Mouse (Mus musculus) retina, postnatal 7 days (tissue): ENCODE results near the gene Celsr3.

ENCODE experiments used
- DNase-seq: peaks from one replicate; pipeline ENCODE4 v3.0.0-alpha.2; 2012; ENCODE audit warnings: low read depth, low spot score

The Celsr3 gene

GRCm38 (mm10) chr9:108806831-108807230 lies 19.3 kb upstream of the Celsr3 start:
- no peak for DNase-seq

- no peak for DNase-seq
Measured at GRCm38 (mm10) chr9:108807674-108808073, 18.4 kb upstream of the Celsr3 start.

- DNase-seq = peak; percentile 90
Measured at GRCm38 (mm10) chr9:108808163-108808665, 17.9 kb upstream of the Celsr3 start, which contains the start of gene Nckipsd. Gene Nckipsd, plus strand, starts transcription at chr9:108808368.

GRCm38 (mm10) chr9:108809188-108809587 lies 16.9 kb upstream of the Celsr3 start:
- no peak for DNase-seq

GRCm38 (mm10) chr9:108809723-108810122 lies 16.4 kb upstream of the Celsr3 start:
- no peak for DNase-seq

- no peak for DNase-seq
Measured at GRCm38 (mm10) chr9:108810516-108810915, 15.6 kb upstream of the Celsr3 start.

GRCm38 (mm10) chr9:108815557-108815956 lies 10.6 kb upstream of the Celsr3 start:
- DNase-seq = no peak

GRCm38 (mm10) chr9:108819495-108819894 lies 6.6 kb upstream of the Celsr3 start:
- DNase-seq = no peak

GRCm38 (mm10) chr9:108820077-108820476 lies 6.0 kb upstream of the Celsr3 start:
- no peak for DNase-seq

GRCm38 (mm10) chr9:108824144-108824685 lies 1.9 kb upstream of the Celsr3 start:
- DNase-seq = no peak

- peak; percentile 90 for DNase-seq
Measured at GRCm38 (mm10) chr9:108824755-108825413, 1.2 kb upstream of the Celsr3 start.

- DNase-seq = no peak
Measured at GRCm38 (mm10) chr9:108826700-108827340, 700 bp downstream of the Celsr3 start.

GRCm38 (mm10) chr9:108827454-108827853 lies 1.3 kb downstream of the Celsr3 start:
- no peak for DNase-seq

- DNase-seq = no peak
Measured at GRCm38 (mm10) chr9:108827906-108828305, 1.8 kb downstream of the Celsr3 start.

GRCm38 (mm10) chr9:108831637-108832036 lies 5.5 kb downstream of the Celsr3 start:
- DNase-seq = no peak

- DNase-seq = peak; percentile 84
Measured at GRCm38 (mm10) chr9:108832390-108833108, 6.4 kb downstream of the Celsr3 start.

- no peak for DNase-seq
Measured at GRCm38 (mm10) chr9:108842989-108843388, 16.9 kb downstream of the Celsr3 start.

GRCm38 (mm10) chr9:108845390-108845789 lies 19.3 kb downstream of the Celsr3 start:
- DNase-seq = no peak

GRCm38 (mm10) chr9:108847374-108847773 lies 21.3 kb downstream of the Celsr3 start:
- DNase-seq = no peak

- no peak for DNase-seq
Measured at GRCm38 (mm10) chr9:108848419-108848818, 22.3 kb downstream of the Celsr3 start.

GRCm38 (mm10) chr9:108852976-108853375 lies 26.9 kb downstream of the Celsr3 start, which contains the start of gene Slc26a6:
Gene Slc26a6, plus strand, starts transcription at chr9:108853283.
- no peak for DNase-seq

GRCm38 (mm10) chr9:108853635-108854240 lies 27.6 kb downstream of the Celsr3 start:
- peak; percentile 79 for DNase-seq
